Mouse (Mus musculus) adrenal gland, postnatal 14 days (tissue): ENCODE results near the gene Nlrp9c. TPM values are rescaled to one million over a fixed set of nuclear protein-coding genes. Genes with fewer than 3 reads are reported as not detected.
"Not testable (repeated sequence)": the region's sequence is repeated elsewhere in the genome, so short reads cannot be mapped to it uniquely, and the experiment has no call there.

Experiments used
- DNase-seq: peaks from one replicate; pipeline ENCODE4 v3.0.0; 2021; ENCODE audit warnings: mixed read lengths
- long read RNA-seq, 2 experiments: library from polyadenylated mRNA; stranded (forward); transcript quantifications; one replicate each; pipeline ENCODE4 v2.0.0; 2021
- total RNA-seq: library from RNA; stranded (reverse); gene quantifications from 2 replicates; pipeline ENCODE4 v1.2.3, GENCODE M21; 2021

Gene Nlrp9c
- not detected in 2 replicates for total RNA-seq
- long read RNA-seq, experiment 1: 0 reads
- long read RNA-seq, experiment 2: 0 reads

DNA sequence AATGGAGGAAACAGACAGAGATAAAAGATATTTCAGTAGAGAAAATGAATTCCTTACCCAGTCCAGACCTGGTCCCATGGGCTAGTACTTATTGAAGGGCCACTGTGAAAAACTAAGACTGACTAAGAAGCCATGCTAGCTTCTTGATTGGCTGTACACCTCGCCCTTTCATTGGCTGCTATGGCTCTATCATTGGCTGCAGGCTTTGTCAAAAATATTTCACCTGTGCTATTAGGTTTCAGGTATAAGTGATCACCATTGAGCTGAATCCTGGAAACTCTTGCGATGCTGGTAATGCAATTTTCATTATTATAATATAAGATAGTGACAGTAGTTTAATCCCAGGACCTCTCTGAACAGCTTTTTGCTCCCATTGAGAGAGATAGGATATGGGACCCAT lies at the start of gene Nlrp9c:
Gene Nlrp9c, minus strand, starts transcription at position 101 of the 400 bp plus-strand sequence.
- not testable (repeated sequence) for DNase-seq

DNA sequence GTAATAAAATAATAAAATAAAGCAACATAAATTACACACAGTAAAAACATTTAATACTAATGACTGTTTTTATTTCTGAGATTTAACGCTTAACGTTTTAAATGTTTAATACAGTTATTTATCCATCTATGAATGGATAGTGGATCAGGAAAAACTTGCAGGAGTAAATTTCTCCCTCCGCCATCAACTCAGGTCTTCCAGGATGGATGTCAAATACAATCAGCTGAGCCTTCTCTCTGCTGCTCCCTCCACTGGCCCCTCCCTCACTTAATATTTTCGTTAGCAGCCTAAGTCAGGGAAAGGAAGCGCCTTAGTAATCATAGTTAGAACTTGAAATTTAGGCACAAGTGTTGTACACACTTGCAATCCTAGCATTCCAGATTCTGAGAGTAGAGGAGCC lies 31.3 kb upstream of the Nlrp9c start, which contains the start of gene Nlrp4a:
Gene Nlrp4a, plus strand, starts transcription at position 301 of the 400 bp plus-strand sequence.
- no peak for DNase-seq

DNA sequence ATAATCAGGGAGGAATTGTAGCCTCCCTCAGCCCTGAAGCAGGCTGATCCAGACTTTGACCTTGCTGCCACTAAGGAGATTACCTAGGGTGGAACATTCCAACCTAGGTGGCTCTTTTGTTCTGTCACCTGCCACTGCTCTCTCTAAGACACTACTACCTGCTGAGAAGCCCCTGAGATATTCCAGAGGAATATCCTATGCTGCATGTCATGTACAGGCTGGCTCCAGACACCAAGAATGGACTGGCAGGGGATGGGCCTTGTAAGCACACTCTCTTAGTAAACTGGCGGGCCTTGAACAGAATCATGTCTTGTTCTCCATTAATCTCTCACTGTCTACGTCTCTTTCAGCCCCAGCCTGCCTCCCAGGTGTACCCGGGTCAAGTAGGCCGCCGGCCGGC lies 11.7 kb downstream of the Nlrp9c start:
- DNase-seq: not testable (repeated sequence)

DNA sequence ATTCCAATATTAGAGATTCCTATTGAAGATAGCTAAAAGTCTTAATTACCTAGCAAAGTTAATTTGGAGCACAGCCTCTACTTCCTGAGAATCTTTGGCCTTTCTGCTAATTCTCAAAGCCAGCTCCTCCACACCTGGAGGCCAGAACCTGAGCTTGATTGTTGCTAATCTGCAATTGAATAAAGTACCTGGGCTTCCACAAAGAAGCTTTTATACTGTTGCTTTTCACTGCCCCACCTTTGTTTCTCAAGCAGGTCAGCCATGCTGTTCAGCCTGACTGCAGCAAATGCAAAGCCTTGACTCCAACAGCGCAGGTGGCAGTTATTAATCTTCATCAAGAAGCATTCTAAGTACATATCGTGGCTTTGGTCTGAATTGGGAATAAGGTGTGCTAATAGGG lies 12.4 kb downstream of the Nlrp9c start:
- not testable (repeated sequence) for DNase-seq

DNA sequence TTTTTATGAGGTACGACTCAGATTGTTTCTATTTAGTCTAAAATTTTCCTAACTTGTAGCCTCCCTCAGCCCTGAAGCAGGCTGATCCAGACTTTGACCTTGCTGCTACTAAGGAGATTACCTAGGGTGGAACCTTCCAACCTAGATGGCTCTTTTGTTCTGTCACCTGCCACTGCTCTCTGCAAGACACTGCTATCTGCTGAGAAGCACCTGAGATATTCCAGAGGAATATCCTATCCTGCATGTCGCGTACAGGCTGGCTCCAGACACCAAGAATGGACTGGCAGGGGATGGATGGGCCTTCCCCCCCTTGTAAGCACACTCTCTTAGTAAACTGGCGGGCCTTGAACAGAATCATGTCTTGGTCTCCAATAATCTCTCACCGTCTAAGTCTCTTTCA lies 16.8 kb downstream of the Nlrp9c start:
- DNase-seq: not testable (repeated sequence)

DNA sequence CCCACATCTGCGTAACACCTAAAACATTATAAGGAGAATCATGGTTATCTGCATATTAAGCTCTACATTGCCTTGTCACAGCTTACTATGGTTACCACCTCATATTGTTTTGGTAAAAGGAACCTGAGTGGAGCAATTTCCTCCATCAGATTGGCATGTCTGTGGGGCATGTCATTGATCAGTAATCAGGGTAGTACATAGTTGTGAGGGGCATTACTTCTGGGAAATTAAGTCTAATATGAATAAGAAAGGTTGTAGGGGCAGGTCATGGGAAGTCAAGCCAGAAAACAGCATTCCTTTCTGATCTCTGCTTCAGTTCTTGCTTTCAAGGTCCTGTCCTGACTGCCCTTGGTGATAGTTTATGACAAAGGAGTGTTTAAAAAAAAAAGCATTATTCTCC lies 22.7 kb downstream of the Nlrp9c start:
- DNase-seq: no peak

DNA sequence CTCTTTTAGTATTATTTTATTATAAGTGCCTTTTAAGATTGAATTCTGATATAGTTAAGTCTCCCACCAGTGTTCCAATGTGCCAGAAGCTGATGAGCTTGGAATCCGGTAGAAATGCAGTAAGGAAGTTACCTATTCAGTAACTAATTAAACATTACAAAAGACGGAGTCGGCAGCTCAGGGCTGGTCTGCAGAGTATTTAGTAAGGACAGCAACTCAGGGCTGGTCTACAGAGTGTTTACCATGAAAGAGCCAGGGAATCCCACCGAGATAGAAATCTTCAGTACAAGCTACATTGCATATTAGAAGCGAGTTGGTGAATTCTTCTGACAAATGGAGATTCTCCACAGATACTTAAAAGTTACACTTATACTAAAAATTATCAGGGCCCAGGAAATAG lies 30.3 kb downstream of the Nlrp9c start:
- DNase-seq: not testable (repeated sequence)

DNA sequence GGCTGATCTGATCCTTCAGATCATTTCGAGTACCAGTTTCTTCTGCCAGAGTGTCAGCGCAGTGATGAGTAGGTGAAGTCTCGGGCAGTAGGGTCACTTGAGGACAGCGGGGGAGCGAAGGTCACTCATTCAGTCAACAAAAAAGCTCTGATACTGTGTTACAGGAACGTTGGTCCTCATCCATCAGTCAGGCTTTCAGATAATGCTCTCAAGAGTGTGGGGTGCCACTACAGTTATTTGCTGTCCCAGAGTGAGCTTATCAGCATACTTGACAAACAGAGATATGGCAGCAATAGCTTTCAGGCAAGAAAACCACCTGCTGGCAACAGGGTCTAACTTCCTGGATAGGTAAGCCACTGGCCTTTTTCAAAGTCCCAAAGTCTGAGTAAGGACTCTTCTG lies 46.8 kb downstream of the Nlrp9c start:
- DNase-seq: not testable (repeated sequence)

DNA sequence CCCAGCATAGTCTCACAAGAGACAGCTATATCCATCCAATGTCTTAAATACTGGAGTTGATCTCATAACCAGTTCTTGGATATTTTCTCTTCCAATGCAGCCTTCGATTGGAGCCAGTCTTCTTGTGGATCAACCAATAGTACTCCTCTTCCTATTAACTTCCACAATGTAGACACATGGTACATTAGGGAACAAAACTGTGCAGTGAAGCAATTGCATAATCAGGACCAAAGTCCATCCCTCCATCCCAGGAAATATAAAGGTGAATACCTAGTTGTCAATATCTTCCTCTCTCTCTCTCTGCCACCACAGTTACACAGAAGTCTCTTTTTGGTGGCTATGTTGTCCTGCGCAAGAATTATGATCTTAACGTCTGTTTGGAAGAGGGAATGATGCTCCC lies 51.2 kb downstream of the Nlrp9c start:
- DNase-seq: not testable (repeated sequence)

DNA sequence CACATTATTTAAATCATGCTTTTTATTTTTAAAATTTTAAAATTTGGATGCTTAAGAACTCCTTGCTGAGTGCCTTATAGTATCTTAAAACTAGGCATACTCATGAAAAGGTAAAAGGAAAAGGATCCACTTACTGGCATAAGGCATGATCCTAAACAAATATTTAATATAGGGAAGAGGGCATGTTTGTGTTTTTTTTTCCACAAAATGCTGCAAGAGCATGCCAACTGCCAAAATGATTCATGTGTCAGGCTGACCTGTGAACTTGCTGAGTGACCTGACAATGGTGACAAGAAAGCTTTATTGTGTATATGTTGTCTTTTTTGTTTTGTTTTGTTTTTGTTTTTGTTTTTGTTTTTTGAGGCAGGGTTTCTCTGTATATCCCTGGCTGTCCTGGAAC lies 53.3 kb downstream of the Nlrp9c start:
- DNase-seq: not testable (repeated sequence)

DNA sequence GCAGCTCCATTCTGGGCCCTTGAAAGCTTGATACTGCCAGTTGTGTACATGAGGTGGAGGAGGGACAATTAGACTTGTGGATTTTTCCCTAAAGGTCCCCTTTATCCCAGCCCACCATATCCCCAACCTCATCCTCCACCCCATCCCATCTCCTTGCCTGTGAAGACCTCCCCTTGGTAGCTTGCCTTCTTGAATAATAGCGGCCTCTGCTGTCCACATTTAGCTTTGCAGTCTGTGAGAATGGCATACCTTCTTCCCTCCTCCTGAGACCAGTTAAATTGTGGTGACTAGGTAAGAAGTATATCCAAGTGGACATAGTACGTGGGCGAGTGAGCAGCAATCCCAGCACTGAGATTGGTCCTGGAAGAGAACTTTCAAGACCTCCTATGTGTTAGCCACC lies 83.1 kb downstream of the Nlrp9c start:
- DNase-seq: not testable (repeated sequence)

DNA sequence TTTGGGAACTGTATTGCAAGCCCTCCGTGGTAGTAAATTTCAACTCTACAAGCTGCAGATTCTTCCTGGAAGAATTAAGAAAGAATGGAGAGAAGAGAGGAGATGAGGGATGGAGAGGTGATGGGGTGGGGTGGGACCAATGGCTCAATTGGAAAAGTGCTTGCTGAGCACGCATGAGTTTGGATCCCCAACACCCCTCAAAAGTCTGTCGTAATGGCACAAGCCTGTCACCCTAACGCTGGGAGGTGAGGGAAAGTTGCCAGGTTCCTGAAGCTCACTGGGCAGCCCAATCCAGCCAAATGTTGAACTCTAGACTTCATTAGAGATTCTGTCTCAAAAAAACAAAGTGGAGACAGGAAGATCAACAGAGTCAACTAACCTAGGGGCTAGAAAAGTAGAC lies 87.7 kb downstream of the Nlrp9c start:
- not testable (repeated sequence) for DNase-seq

DNA sequence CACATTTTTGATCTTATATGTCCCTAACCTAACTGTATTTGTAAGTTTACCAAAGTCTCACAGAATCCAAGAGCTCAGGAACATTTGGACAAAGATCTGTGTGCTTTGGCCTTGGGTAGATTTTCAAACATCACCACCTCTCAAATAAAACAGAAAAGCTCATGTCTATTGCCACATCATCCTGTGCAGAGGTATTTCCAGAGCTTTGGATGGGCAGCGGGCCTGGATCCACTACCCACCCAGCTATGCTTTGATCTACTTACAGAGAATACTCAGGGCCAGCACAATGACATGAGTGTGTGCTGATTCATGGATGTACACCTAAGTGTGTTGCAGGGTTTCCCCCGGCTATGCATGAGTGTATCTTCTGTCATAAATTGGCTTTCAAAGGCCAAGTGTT lies 88.3 kb downstream of the Nlrp9c start:
- DNase-seq: not testable (repeated sequence)

DNA sequence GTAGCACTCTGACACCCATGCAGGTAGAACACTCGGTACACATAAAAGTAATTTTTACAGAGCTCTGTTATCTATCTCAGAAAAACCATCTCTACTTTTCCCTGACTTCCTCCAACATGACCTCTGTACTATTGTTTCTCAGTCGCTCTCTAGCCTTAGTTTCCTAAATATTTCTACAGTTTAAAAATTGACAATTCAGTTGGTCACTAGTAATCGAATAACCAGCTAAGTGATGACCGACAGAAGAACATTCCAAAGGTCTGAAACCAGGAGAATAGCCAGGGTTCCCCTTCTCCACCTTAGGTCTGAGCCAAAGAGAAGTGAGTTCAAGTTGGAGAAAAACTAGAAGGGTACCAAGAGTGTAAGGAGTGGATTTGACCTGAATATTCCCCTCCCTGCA lies 91.7 kb downstream of the Nlrp9c start:
- not testable (repeated sequence) for DNase-seq

DNA sequence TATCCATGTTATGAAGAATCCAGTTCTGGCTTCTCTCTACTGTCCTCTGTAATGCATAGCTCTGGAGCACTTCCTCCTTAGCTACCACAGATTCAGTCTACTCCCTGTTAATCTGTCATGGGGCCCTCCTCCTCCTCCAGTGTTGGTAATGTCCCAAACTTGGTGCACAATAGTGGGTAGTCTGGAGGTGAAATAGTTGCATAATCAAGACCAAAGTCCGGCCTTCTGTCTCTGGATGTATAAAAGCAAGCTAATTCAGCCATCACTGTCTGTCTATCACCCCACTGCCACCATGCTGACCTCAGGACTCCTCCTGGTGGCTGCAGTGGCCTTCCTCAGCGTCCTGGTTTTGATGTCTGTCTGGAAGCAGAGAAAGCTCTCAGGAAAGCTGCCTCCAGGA lies 96.6 kb downstream of the Nlrp9c start, which contains the start of gene Cyp2a4:
Gene Cyp2a4, plus strand, starts transcription at position 244 of the 400 bp plus-strand sequence.
- DNase-seq: not testable (repeated sequence)

DNA sequence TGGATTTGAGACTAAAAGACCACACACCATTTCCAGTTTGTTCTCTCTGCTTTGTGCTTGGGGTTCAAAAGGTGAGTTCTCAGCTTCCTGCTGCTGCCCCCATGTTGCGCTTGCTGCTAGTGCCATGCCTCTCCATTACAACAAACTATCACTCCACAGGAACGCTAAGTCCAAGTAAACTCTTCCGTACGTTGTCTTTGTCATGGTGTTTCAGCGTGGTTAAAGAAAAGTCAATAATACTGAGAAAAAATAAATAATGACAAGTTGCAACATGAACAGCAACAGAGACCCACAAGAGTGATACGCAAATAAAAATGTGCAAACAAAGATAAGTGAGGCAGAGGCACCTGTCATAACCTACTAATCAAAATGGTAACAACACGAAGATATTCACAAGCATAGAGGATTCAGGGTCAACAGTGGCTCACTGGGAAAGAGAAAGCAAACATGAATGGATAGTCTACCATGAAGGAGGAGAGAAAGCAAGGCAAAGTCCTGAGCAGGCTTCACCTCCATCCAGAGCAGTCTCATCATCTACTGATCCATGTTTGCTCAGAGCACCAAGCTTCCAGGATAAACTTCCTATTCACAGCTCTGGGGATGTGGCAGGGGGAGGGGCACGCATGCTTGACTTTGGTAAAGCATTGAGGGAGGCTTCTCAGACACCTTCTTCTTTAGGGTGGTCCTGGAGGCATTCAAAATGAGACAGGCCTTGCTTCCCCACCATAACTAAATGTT lies 99.9 kb downstream of the Nlrp9c start:
- DNase-seq: not testable (repeated sequence)

Other genes with a start within 250 kb of the Nlrp9c start
- 1.0 and 29.6 TPM in 2 replicates for gene Cyp2b9, start 230.3 kb downstream of the Nlrp9c start, total RNA-seq
- not detected in 2 replicates for gene Vmn1r184, start 143.4 kb downstream of the Nlrp9c start, total RNA-seq
- 7.0 TPM in 1 of 2 replicates, not detected in the other for gene Cyp2a4, start 96.5 kb downstream of the Nlrp9c start, total RNA-seq
- not detected in 2 replicates for gene Nlrp4a, start 31.4 kb upstream of the Nlrp9c start, total RNA-seq
- gene Nlrp9a, start 131.3 kb upstream of the Nlrp9c start, total RNA-seq: not detected in 2 replicates
- gene Vmn1r185, start 214.8 kb upstream of the Nlrp9c start, total RNA-seq: not detected in 2 replicates